Comparison of ENCODE assay signal across 15 mouse cellular contexts in the genomic region with DNA sequence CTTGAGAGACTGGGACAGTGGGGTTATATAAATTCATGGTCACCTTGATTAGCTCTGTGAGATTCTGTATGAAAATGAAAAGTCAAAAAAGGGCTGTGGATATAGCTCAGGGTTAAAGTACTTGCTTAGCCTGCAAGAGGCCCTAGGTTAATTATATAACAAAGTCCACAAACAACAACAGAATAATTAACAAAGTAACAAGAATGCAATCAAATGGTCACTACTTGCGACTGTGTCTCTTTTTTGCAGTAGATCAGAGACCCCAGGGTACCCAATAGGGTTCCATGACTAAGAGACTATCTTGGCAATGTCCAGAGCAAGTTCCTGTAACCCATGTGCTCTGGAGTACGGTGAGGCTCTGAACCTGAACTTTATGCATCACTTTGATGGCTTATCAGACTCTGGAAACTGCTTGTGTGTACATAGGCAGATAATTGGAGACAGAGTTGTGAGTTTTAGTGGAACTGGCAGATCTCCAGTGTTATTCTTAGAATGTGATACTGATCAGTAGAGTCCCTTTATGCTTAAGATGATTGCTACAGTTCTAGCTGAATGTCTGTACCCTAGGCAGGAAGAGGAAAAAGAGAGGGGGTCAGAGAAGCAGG. TPM values are rescaled to one million over a fixed set of nuclear protein-coding genes. Genes with fewer than 3 reads are reported as not detected.
DNase-seq lines count a peak whose midpoint lies in the region; ATAC-seq and TF ChIP-seq lines count a peak whose summit lies in the region.
"Had no signal": no experiment of that assay in that cellular context is flagged by ENCODE, and none has a peak within 500 bp of the region (broad histone marks: within the 10 kb centered on the region; RNA-seq: fewer than 3 reads in every experiment).

No protein-coding gene starts in this region.

- TF ChIP-seq EP300 in stomach, postnatal 0 days (optimal IDR thresholded peaks at IDR 0.05) = no peak

- DNase-seq in kidney, adult 2 months = peak; percentile 65
- no peak for DNase-seq in stomach, postnatal 0 days (ENCODE audit: low spot score)
- DNase-seq in liver, embryonic 13.5 days = no peak
- no peak for DNase-seq in cerebellum, adult 18-20 months
- no peak for DNase-seq in cerebellum, postnatal 10 days
- DNase-seq in cerebellum, postnatal 14 days = no peak
- DNase-seq: cerebellum, adult 9-11 months; layer of hippocampus, postnatal 36 days had no signal

- H3K4me1 ChIP-seq in kidney, adult 2 months (ENCODE audit: control insufficient read depth, insufficient read depth, low read length) = peaks cover 21% of the 10 kb centered on the region
- peaks cover 24% of the 10 kb centered on the region for H3K4me1 ChIP-seq in kidney, embryonic 16.5 days (ENCODE audit: insufficient read depth, low read length)
- H3K4me1 ChIP-seq in stomach, embryonic 15.5 days = peaks cover 8% of the 10 kb centered on the region; the same call in 1 of the 2 replicates
- H3K4me1 ChIP-seq in stomach, postnatal 0 days (replicated peaks; ENCODE audit: control insufficient read depth, insufficient read depth) = no peaks in the 10 kb centered on the region
- H3K4me1 ChIP-seq in liver, embryonic 13.5 days (replicated peaks) = peaks cover 86% of the 10 kb centered on the region

- peak overlapping the region; percentile 96 for H3K27ac ChIP-seq in kidney, adult 2 months (ENCODE audit: insufficient read depth, low read depth, low read length)
- H3K27ac ChIP-seq in kidney, embryonic 16.5 days (ENCODE audit: low read length) = no peak overlapping the region
- H3K27ac ChIP-seq in stomach, embryonic 15.5 days = no peak overlapping the region
- H3K27ac ChIP-seq in stomach, postnatal 0 days (replicated peaks) = no peak overlapping the region
- no peak overlapping the region for H3K27ac ChIP-seq in liver, embryonic 13.5 days
- H3K27ac ChIP-seq: forebrain, embryonic 13.5 days; hindbrain, embryonic 14.5 days; limb, embryonic 12.5 days; midbrain, embryonic 15.5 days had no signal

- no peak overlapping the region for H3K4me2 ChIP-seq in kidney, embryonic 16.5 days (replicated peaks; ENCODE audit: low read depth, low read length)
- no peak overlapping the region for H3K4me2 ChIP-seq in stomach, embryonic 15.5 days
- no peak overlapping the region for H3K4me2 ChIP-seq in stomach, postnatal 0 days (replicated peaks; ENCODE audit: low read depth)
- no peak overlapping the region for H3K4me2 ChIP-seq in liver, embryonic 13.5 days
- H3K4me2 ChIP-seq: forebrain, embryonic 13.5 days; heart, embryonic 11.5 days; hindbrain, embryonic 14.5 days; limb, embryonic 12.5 days; midbrain, embryonic 15.5 days had no signal

- ATAC-seq in kidney, embryonic 16.5 days (ENCODE audit: low FRiP score, low TSS enrichment) = no peak
- 0 out of 2 replicates have a peak, but pooled peaks have one; percentile 17 for ATAC-seq in stomach, embryonic 15.5 days (ENCODE audit: insufficient read depth, low FRiP score, low read depth)
- ATAC-seq in stomach, postnatal 0 days (ENCODE audit: low FRiP score, low TSS enrichment) = no peak
- ATAC-seq in liver, embryonic 13.5 days (ENCODE audit: low read depth) = peak; percentile 52

- H3K9me3 ChIP-seq in kidney, embryonic 16.5 days (ENCODE audit: low read length) = no peaks in the 10 kb centered on the region
- H3K9me3 ChIP-seq in stomach, embryonic 15.5 days = no peaks in the 10 kb centered on the region
- H3K9me3 ChIP-seq in stomach, postnatal 0 days (ENCODE audit: control insufficient read depth, low read length) = no peaks in the 10 kb centered on the region
- no peaks in the 10 kb centered on the region for H3K9me3 ChIP-seq in liver, embryonic 13.5 days (replicated peaks)
- H3K9me3 ChIP-seq: forebrain, embryonic 13.5 days; limb, embryonic 12.5 days; midbrain, embryonic 15.5 days had no signal

- no peak overlapping the region for H3K9ac ChIP-seq in kidney, embryonic 16.5 days (replicated peaks; ENCODE audit: low read length)
- H3K9ac ChIP-seq in stomach, embryonic 15.5 days = no peak overlapping the region
- no peak overlapping the region for H3K9ac ChIP-seq in stomach, postnatal 0 days (ENCODE audit: low read length)
- H3K9ac ChIP-seq in liver, embryonic 13.5 days = no peak overlapping the region
- H3K9ac ChIP-seq: forebrain, embryonic 13.5 days; hindbrain, embryonic 14.5 days; limb, embryonic 12.5 days; midbrain, embryonic 15.5 days had no signal

- no peaks in the 10 kb centered on the region for H3K27me3 ChIP-seq in kidney, adult 2 months (replicated peaks; ENCODE audit: control insufficient read depth, insufficient read depth, low read length)
- 0 out of 2 replicates have a peak, but pooled peaks cover 3% of the 10 kb centered on the region for H3K27me3 ChIP-seq in kidney, embryonic 16.5 days (ENCODE audit: insufficient read depth, low read length)
- no peaks in the 10 kb centered on the region for H3K27me3 ChIP-seq in stomach, embryonic 15.5 days (replicated peaks)
- no peaks in the 10 kb centered on the region for H3K27me3 ChIP-seq in stomach, postnatal 0 days (ENCODE audit: control insufficient read depth, insufficient read depth, low read length)
- H3K27me3 ChIP-seq in liver, embryonic 13.5 days = no peaks in the 10 kb centered on the region
- H3K27me3 ChIP-seq: forebrain, embryonic 13.5 days; midbrain, embryonic 15.5 days had no signal

- TF ChIP-seq POLR2A in kidney, adult 2 months (IDR thresholded peaks at IDR 0.05; ENCODE audit: low read depth, low read length) = no peak

- no peak for TF ChIP-seq CTCF in kidney, adult 2 months (conservative IDR thresholded peaks at IDR 0.05; ENCODE audit: insufficient read depth, insufficient read length, low read depth, low read length)
- no peak for TF ChIP-seq CTCF in stomach, postnatal 0 days (IDR thresholded peaks at IDR 0.05; ENCODE audit: low read depth)

- H3K36me3 ChIP-seq in kidney, adult 2 months (ENCODE audit: control insufficient read depth, insufficient read depth, low read length) = no peaks in the 10 kb centered on the region
- no peaks in the 10 kb centered on the region for H3K36me3 ChIP-seq in kidney, embryonic 16.5 days (ENCODE audit: insufficient read depth, low read length)
- no peaks in the 10 kb centered on the region for H3K36me3 ChIP-seq in stomach, embryonic 15.5 days
- no peaks in the 10 kb centered on the region for H3K36me3 ChIP-seq in stomach, postnatal 0 days (ENCODE audit: control insufficient read depth, insufficient read depth, low read length)
- no peaks in the 10 kb centered on the region for H3K36me3 ChIP-seq in liver, embryonic 13.5 days
- H3K36me3 ChIP-seq: limb, embryonic 12.5 days; midbrain, embryonic 15.5 days had no signal

- WGBS in kidney, adult 2 months = 40% methylated on average over 2 of the region's 2 CpGs
- 44% methylated on average over 2 of the region's 2 CpGs for WGBS in kidney, embryonic 16.5 days
- 67% methylated on average over 2 of the region's 2 CpGs for WGBS in stomach, embryonic 15.5 days
- 70% methylated on average over 2 of the region's 2 CpGs for WGBS in stomach, postnatal 0 days
- 27% methylated on average over 2 of the region's 2 CpGs for WGBS in liver, embryonic 13.5 days (ENCODE audit: insufficient replicate concordance)

- no peak overlapping the region for H3K4me3 ChIP-seq in kidney, adult 2 months (ENCODE audit: insufficient read depth, low read depth, low read length)
- no peak overlapping the region for H3K4me3 ChIP-seq in kidney, embryonic 16.5 days (ENCODE audit: low read length)
- H3K4me3 ChIP-seq in stomach, embryonic 15.5 days (replicated peaks) = no peak overlapping the region
- H3K4me3 ChIP-seq in stomach, postnatal 0 days (ENCODE audit: low read depth, low read length) = no peak overlapping the region
- H3K4me3 ChIP-seq in liver, embryonic 13.5 days (replicated peaks) = no peak overlapping the region
- H3K4me3 ChIP-seq: forebrain, embryonic 13.5 days; limb, embryonic 12.5 days; midbrain, embryonic 15.5 days had no signal

RNA-seq across cellular contexts. Expression of gene Siae, which starts 13.8 kb away (rescaled TPM):
- polyA plus RNA-seq in kidney, adult 2 months (2012; rRNA removed) = 17.8 and 18.3 TPM in 2 replicates
- polyA plus RNA-seq in kidney, embryonic 16.5 days (2015; fragmentation: Nextera tagmentation; extraction: Ambion mirVana) = 13.2 and 13.6 TPM in 2 replicates
- polyA plus RNA-seq in stomach, embryonic 15.5 days (2015; fragmentation: Nextera tagmentation; extraction: Ambion mirVana) = 11.1 and 12.5 TPM in 2 replicates
- 6.9 and 7.7 TPM in 2 replicates for polyA plus RNA-seq in stomach, postnatal 0 days (2015; fragmentation: Nextera tagmentation; extraction: Ambion mirVana)
- 4.3 and 5.5 TPM in 2 replicates for polyA plus RNA-seq in liver, embryonic 13.5 days (2015; fragmentation: Nextera tagmentation; extraction: Ambion mirVana)

RNA-seq across cellular contexts. Expression of gene Nrgn, which starts 16.6 kb away (rescaled TPM):
- 4.7 and 7.7 TPM in 2 replicates for polyA plus RNA-seq in kidney, adult 2 months (2012; rRNA removed)
- polyA plus RNA-seq in kidney, embryonic 16.5 days (2015; fragmentation: Nextera tagmentation; extraction: Ambion mirVana) = 2.1 and 2.6 TPM in 2 replicates
- polyA plus RNA-seq in stomach, embryonic 15.5 days (2015; fragmentation: Nextera tagmentation; extraction: Ambion mirVana) = 6.6 and 6.9 TPM in 2 replicates
- polyA plus RNA-seq in stomach, postnatal 0 days (2015; fragmentation: Nextera tagmentation; extraction: Ambion mirVana) = 2.3 and 2.6 TPM in 2 replicates
- polyA plus RNA-seq in liver, embryonic 13.5 days (2015; fragmentation: Nextera tagmentation; extraction: Ambion mirVana) = 8.8 and 10.4 TPM in 2 replicates

RNA-seq across cellular contexts. Expression of gene Vsig2, which starts 30.3 kb away (rescaled TPM):
- 7.6 and 9.1 TPM in 2 replicates for polyA plus RNA-seq in kidney, adult 2 months (2012; rRNA removed)
- 2.4 and 2.8 TPM in 2 replicates for polyA plus RNA-seq in kidney, embryonic 16.5 days (2015; fragmentation: Nextera tagmentation; extraction: Ambion mirVana)
- polyA plus RNA-seq in stomach, embryonic 15.5 days (2015; fragmentation: Nextera tagmentation; extraction: Ambion mirVana) = 47.6 and 57.6 TPM in 2 replicates
- polyA plus RNA-seq in stomach, postnatal 0 days (2015; fragmentation: Nextera tagmentation; extraction: Ambion mirVana) = 350 and 369 TPM in 2 replicates
- polyA plus RNA-seq in liver, embryonic 13.5 days (2015; fragmentation: Nextera tagmentation; extraction: Ambion mirVana) = 0.15 and 0.60 TPM in 2 replicates

RNA-seq across cellular contexts. Expression of gene Esam, which starts 41.5 kb away (rescaled TPM):
- 54.9 and 55.5 TPM in 2 replicates for polyA plus RNA-seq in kidney, adult 2 months (2012; rRNA removed)
- 87.0 and 96.5 TPM in 2 replicates for polyA plus RNA-seq in kidney, embryonic 16.5 days (2015; fragmentation: Nextera tagmentation; extraction: Ambion mirVana)
- 55.3 and 56.1 TPM in 2 replicates for polyA plus RNA-seq in stomach, embryonic 15.5 days (2015; fragmentation: Nextera tagmentation; extraction: Ambion mirVana)
- polyA plus RNA-seq in stomach, postnatal 0 days (2015; fragmentation: Nextera tagmentation; extraction: Ambion mirVana) = 28.2 and 30.5 TPM in 2 replicates
- polyA plus RNA-seq in liver, embryonic 13.5 days (2015; fragmentation: Nextera tagmentation; extraction: Ambion mirVana) = 15.6 and 17.2 TPM in 2 replicates

RNA-seq across cellular contexts. Expression of gene Spa17, which starts 44.2 kb away (rescaled TPM):
- polyA plus RNA-seq in kidney, adult 2 months (2012; rRNA removed) = 3.1 and 3.5 TPM in 2 replicates
- 6.1 and 6.6 TPM in 2 replicates for polyA plus RNA-seq in kidney, embryonic 16.5 days (2015; fragmentation: Nextera tagmentation; extraction: Ambion mirVana)
- 4.1 and 6.0 TPM in 2 replicates for polyA plus RNA-seq in stomach, embryonic 15.5 days (2015; fragmentation: Nextera tagmentation; extraction: Ambion mirVana)
- polyA plus RNA-seq in stomach, postnatal 0 days (2015; fragmentation: Nextera tagmentation; extraction: Ambion mirVana) = 3.4 and 4.0 TPM in 2 replicates
- 2.4 and 2.8 TPM in 2 replicates for polyA plus RNA-seq in liver, embryonic 13.5 days (2015; fragmentation: Nextera tagmentation; extraction: Ambion mirVana)

Comparison
In these comparisons a context has a peak if more than half of its experiments do, and no peak if none do; other contexts are left out.
1. ATAC-seq: peak in stomach, embryonic 15.5 days (single experiment) and liver, embryonic 13.5 days (single experiment); none in kidney, embryonic 16.5 days (single experiment) and stomach, postnatal 0 days (single experiment).